Mouse (Mus musculus) ES-Bruce4 (cell line): ENCODE measurements around the gene Dop1a.

Experiments used
- CTCF ChIP-seq: IDR thresholded peaks from one replicate; pipeline ENCODE4 v1.8.1; 2011; ENCODE audit warnings: low read depth, low read length
- EP300 ChIP-seq: IDR thresholded peaks from 2 replicates; pipeline ENCODE4 v1.6.1; 2011; ENCODE audit warnings: low read depth, low read length; ENCODE audit not compliant: insufficient read depth

- TF ChIP-seq EP300 (no peak), CTCF (no peak)
Observed at GRCm38 (mm10) chr9:86525600-86525999, 58.6 kb downstream of the Dop1a start.
